Mouse (Mus musculus): ENCODE results near the gene Surf4. TPM values are rescaled to one million over a fixed set of nuclear protein-coding genes. Genes with fewer than 3 reads are reported as not detected.

Gene Surf4
- polyA plus RNA-seq, 1 experiment from 2014 or later = 187 TPM

GRCm38 (mm10) chr2:26910124-26910993 lies 23.4 kb downstream of the Surf4 start, which contains the start of the genes Med22 and Rpl7a:
Gene Med22, minus strand, starts transcription at chr2:26910677.
Gene Rpl7a, plus strand, starts transcription at chr2:26910764.
- H3K4me3 ChIP-seq = peak within 1 kb of the TSS; percentile 92
- peaks cover 64% of the 10 kb centered on the region for H3K36me3 ChIP-seq
- H3K4me2 ChIP-seq (replicated peaks) = peak within 1 kb of the TSS; percentile 98
- H3K9ac ChIP-seq = peak within 1 kb of the TSS; percentile 98
- H3K9me3 ChIP-seq = no peaks in the 10 kb centered on the region
- peak within 1 kb of the TSS; percentile 94 for H3K27ac ChIP-seq
- ATAC-seq (ENCODE audit: insufficient number of reproducible peaks, insufficient read depth, low FRiP score, low TSS enrichment) = peak; percentile 65
- peaks cover 30% of the 10 kb centered on the region for H3K4me1 ChIP-seq
- WGBS = under 1% methylated on average over 74 of the region's 74 CpGs
- no peaks in the 10 kb centered on the region for H3K27me3 ChIP-seq

GRCm38 (mm10) chr2:26909387-26909784 lies 24.3 kb downstream of the Surf4 start:
- H3K27ac ChIP-seq = peak overlapping the region; percentile 81
- H3K9ac ChIP-seq = peak overlapping the region; percentile 86
- ATAC-seq (ENCODE audit: insufficient number of reproducible peaks, insufficient read depth, low FRiP score, low TSS enrichment) = no peak
- peaks cover 26% of the 10 kb centered on the region for H3K4me1 ChIP-seq
- H3K27me3 ChIP-seq = no peaks in the 10 kb centered on the region
- no peaks in the 10 kb centered on the region for H3K9me3 ChIP-seq
- H3K4me2 ChIP-seq (replicated peaks) = peak overlapping the region; percentile 78
- H3K36me3 ChIP-seq = peaks cover 67% of the 10 kb centered on the region
- H3K4me3 ChIP-seq = peak overlapping the region; percentile 92

- ATAC-seq (ENCODE audit: insufficient number of reproducible peaks, insufficient read depth, low FRiP score, low TSS enrichment) = no peak
- 81% methylated on average over 18 of the region's 18 CpGs for WGBS
- peak overlapping the region; percentile 78 for H3K4me2 ChIP-seq (replicated peaks)
- peak overlapping the region; percentile 92 for H3K4me3 ChIP-seq
- no peak overlapping the region for H3K27ac ChIP-seq
- H3K9ac ChIP-seq = peak overlapping the region; percentile 86; the same call in 1 of the 2 replicates
- H3K9me3 ChIP-seq = no peaks in the 10 kb centered on the region
- H3K27me3 ChIP-seq = no peaks in the 10 kb centered on the region
- peaks cover 28% of the 10 kb centered on the region for H3K4me1 ChIP-seq
- peaks cover 64% of the 10 kb centered on the region for H3K36me3 ChIP-seq
Measured at GRCm38 (mm10) chr2:26908710-26909386, 24.9 kb downstream of the Surf4 start.

- H3K9me3 ChIP-seq = no peaks in the 10 kb centered on the region
- H3K27ac ChIP-seq = no peak overlapping the region
- peaks cover 47% of the 10 kb centered on the region for H3K36me3 ChIP-seq
- peaks cover 31% of the 10 kb centered on the region for H3K4me1 ChIP-seq
- H3K4me3 ChIP-seq = no peak overlapping the region
- no peak overlapping the region for H3K4me2 ChIP-seq (replicated peaks)
- WGBS = 67% methylated on average over 4 of the region's 4 CpGs
- no peaks in the 10 kb centered on the region for H3K27me3 ChIP-seq
- no peak for ATAC-seq (ENCODE audit: insufficient number of reproducible peaks, insufficient read depth, low FRiP score, low TSS enrichment)
- no peak overlapping the region for H3K9ac ChIP-seq
Measured at GRCm38 (mm10) chr2:26907109-26907508, 26.6 kb downstream of the Surf4 start.

- Histone ChIP-seq H3K27me3 (no peaks in the 10 kb centered on the region), H3K4me3 (no peak overlapping the region), H3K36me3 (peaks cover 40% of the 10 kb centered on the region), H3K4me1 (peaks cover 32% of the 10 kb centered on the region), H3K9me3 (no peaks in the 10 kb centered on the region), H3K9ac (no peak overlapping the region), H3K4me2 (replicated peaks) (no peak overlapping the region), H3K27ac (no peak overlapping the region)
- ATAC-seq (ENCODE audit: insufficient number of reproducible peaks, insufficient read depth, low FRiP score, low TSS enrichment) = no peak
- WGBS = 88% methylated on average over 3 of the region's 3 CpGs
Measured at GRCm38 (mm10) chr2:26906431-26906830, 27.3 kb downstream of the Surf4 start.

GRCm38 (mm10) chr2:26905936-26906335 lies 27.8 kb downstream of the Surf4 start:
- H3K4me3 ChIP-seq = no peak overlapping the region
- no peaks in the 10 kb centered on the region for H3K9me3 ChIP-seq
- H3K36me3 ChIP-seq = peaks cover 40% of the 10 kb centered on the region
- H3K9ac ChIP-seq = no peak overlapping the region
- WGBS = 82% methylated on average over 2 of the region's 2 CpGs
- no peak overlapping the region for H3K27ac ChIP-seq
- H3K4me1 ChIP-seq = peaks cover 34% of the 10 kb centered on the region
- ATAC-seq (ENCODE audit: insufficient number of reproducible peaks, insufficient read depth, low FRiP score, low TSS enrichment) = no peak
- no peak overlapping the region for H3K4me2 ChIP-seq (replicated peaks)
- H3K27me3 ChIP-seq = no peaks in the 10 kb centered on the region

GRCm38 (mm10) chr2:26903311-26903710 lies 30.4 kb downstream of the Surf4 start:
- Histone ChIP-seq H3K9ac (peak overlapping the region; percentile 84), H3K9me3 (no peaks in the 10 kb centered on the region), H3K27ac (peak overlapping the region; percentile 91), H3K27me3 (no peaks in the 10 kb centered on the region), H3K4me2 (replicated peaks) (peak overlapping the region; percentile 83), H3K4me1 (peaks cover 19% of the 10 kb centered on the region), H3K4me3 (peak overlapping the region; percentile 84), H3K36me3 (peaks cover 55% of the 10 kb centered on the region)
- ATAC-seq (ENCODE audit: insufficient number of reproducible peaks, insufficient read depth, low FRiP score, low TSS enrichment) = no peak
- 10% methylated on average over 7 of the region's 7 CpGs for WGBS

GRCm38 (mm10) chr2:26902467-26903220 lies 31.1 kb downstream of the Surf4 start, which contains the start of gene Surf6:
Gene Surf6, minus strand, starts transcription at chr2:26902879.
- peak within 1 kb of the TSS; percentile 83 for H3K4me2 ChIP-seq (replicated peaks)
- peaks cover 55% of the 10 kb centered on the region for H3K36me3 ChIP-seq
- H3K27me3 ChIP-seq = no peaks in the 10 kb centered on the region
- H3K9me3 ChIP-seq = no peaks in the 10 kb centered on the region
- peak within 1 kb of the TSS; percentile 91 for H3K27ac ChIP-seq
- H3K4me3 ChIP-seq = peak within 1 kb of the TSS; percentile 84
- ATAC-seq (ENCODE audit: insufficient number of reproducible peaks, insufficient read depth, low FRiP score, low TSS enrichment) = peak; percentile 89
- peak within 1 kb of the TSS; percentile 84 for H3K9ac ChIP-seq
- under 1% methylated on average over 41 of the region's 41 CpGs for WGBS
- peaks cover 18% of the 10 kb centered on the region for H3K4me1 ChIP-seq

GRCm38 (mm10) chr2:26901834-26902400 lies 31.8 kb downstream of the Surf4 start:
- 11% methylated on average over 7 of the region's 7 CpGs for WGBS
- Histone ChIP-seq H3K9me3 (no peaks in the 10 kb centered on the region), H3K36me3 (peaks cover 55% of the 10 kb centered on the region), H3K27me3 (no peaks in the 10 kb centered on the region), H3K4me2 (replicated peaks) (peak overlapping the region; percentile 83), H3K27ac (peak overlapping the region; percentile 91; the same call in 1 of the 2 replicates), H3K9ac (peak overlapping the region; percentile 84), H3K4me1 (peaks cover 18% of the 10 kb centered on the region), H3K4me3 (peak overlapping the region; percentile 84)
- no peak for ATAC-seq (ENCODE audit: insufficient number of reproducible peaks, insufficient read depth, low FRiP score, low TSS enrichment)

GRCm38 (mm10) chr2:26900731-26901130 lies 33.0 kb downstream of the Surf4 start:
- H3K9ac ChIP-seq = no peak overlapping the region
- WGBS = 74% methylated on average over 1 of the region's 1 CpGs
- no peak for ATAC-seq (ENCODE audit: insufficient number of reproducible peaks, insufficient read depth, low FRiP score, low TSS enrichment)
- no peaks in the 10 kb centered on the region for H3K27me3 ChIP-seq
- H3K4me3 ChIP-seq = no peak overlapping the region
- no peak overlapping the region for H3K4me2 ChIP-seq (replicated peaks)
- peaks cover 55% of the 10 kb centered on the region for H3K36me3 ChIP-seq
- no peak overlapping the region for H3K27ac ChIP-seq
- H3K4me1 ChIP-seq = peaks cover 18% of the 10 kb centered on the region
- no peaks in the 10 kb centered on the region for H3K9me3 ChIP-seq

GRCm38 (mm10) chr2:26895898-26896297 lies 37.8 kb downstream of the Surf4 start:
- Histone ChIP-seq H3K27ac (no peak overlapping the region), H3K9ac (no peak overlapping the region), H3K4me1 (no peaks in the 10 kb centered on the region), H3K9me3 (no peaks in the 10 kb centered on the region), H3K4me3 (no peak overlapping the region), H3K27me3 (no peaks in the 10 kb centered on the region), H3K36me3 (peaks cover 84% of the 10 kb centered on the region), H3K4me2 (replicated peaks) (no peak overlapping the region)
- ATAC-seq (ENCODE audit: insufficient number of reproducible peaks, insufficient read depth, low FRiP score, low TSS enrichment) = no peak
- WGBS = 93% methylated on average over 4 of the region's 4 CpGs

Measured in embryonic facial prominence, embryonic 12.5 days (tissue).